Mouse (Mus musculus) erythroblast, embryonic 14.5 days (primary cell): ENCODE results near the gene Gm21905.

ENCODE experiments used
- GATA1 ChIP-seq: IDR thresholded peaks from 2 replicates; pipeline ENCODE4 v1.6.1; 2012; ENCODE audit warnings: low read length, inconsistent platforms, mixed read lengths
- TAL1 ChIP-seq: IDR thresholded peaks from 3 replicates; pipeline ENCODE4 v1.6.1; 2012; ENCODE audit warnings: low read length, inconsistent platforms, mixed read lengths

DNA sequence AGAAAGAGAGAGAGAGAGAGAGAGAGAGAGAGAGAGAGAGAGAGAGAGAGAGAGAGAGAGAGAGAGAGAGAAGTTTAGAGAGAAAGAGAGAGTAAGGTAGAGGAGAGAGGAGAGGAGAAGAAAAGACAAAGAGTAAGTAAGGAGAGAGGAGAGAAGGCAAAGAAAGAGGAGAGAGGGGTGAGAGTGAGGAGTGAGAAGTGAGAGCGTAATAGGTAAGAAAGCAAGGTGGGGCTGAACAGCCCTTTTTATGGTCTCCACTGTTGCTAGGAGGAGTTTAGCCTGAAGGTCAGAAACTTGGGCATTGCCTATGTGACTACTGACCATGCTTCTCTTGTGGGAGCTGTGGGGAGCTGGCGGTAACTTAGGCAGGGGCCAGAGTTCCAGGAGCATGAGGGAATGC is 4.9 kb downstream of the Gm21905 start, which contains the start of gene Gm5108:
- TF ChIP-seq GATA1 = no peak
- TF ChIP-seq TAL1 = no peak
